17 mouse cellular contexts compared by ENCODE assay signal in the genomic region with DNA sequence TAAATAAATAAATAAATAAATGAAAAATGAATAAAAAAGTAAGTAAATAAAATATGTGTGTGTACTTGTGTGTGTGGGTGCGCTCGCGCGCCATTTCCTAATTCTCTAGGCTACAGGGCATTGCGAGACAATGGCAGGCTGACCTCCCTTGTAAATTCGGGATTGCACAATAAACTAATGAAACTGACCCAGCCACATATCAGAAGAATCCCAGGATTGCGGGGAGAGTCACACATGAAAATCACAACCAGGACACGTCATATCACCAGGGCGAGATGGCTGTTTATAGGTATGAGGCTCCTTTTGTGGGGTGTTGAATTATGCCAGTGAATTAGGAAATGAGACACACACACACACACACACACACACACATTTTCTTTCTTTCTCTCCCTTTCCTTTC. TPM values are rescaled to one million over a fixed set of nuclear protein-coding genes. Genes with fewer than 3 reads are reported as not detected.
"Had no signal": no experiment of that assay in that cellular context is flagged by ENCODE, and none has a peak within 500 bp of the region (broad histone marks: within the 10 kb centered on the region; RNA-seq: fewer than 3 reads in every experiment).

No protein-coding gene starts in this region.

- H3K4me2 ChIP-seq: limb, embryonic 13.5 days; liver, embryonic 11.5 days; lung, embryonic 14.5 days; midbrain, embryonic 13.5 days had no signal

- H3K4me3 ChIP-seq: limb, embryonic 10.5 days; limb, embryonic 13.5 days; midbrain, embryonic 13.5 days had no signal

- H3K36me3 ChIP-seq: limb, embryonic 10.5 days; limb, embryonic 13.5 days had no signal

- ATAC-seq: liver, postnatal 0 days; lung, postnatal 0 days; midbrain, embryonic 13.5 days had no signal

- DNase-seq: kidney, adult 18-20 months; kidney, adult 9 months; kidney, postnatal 14 days; kidney, postnatal 4 days; liver, postnatal 0 days; lung, embryonic 14.5 days; thymus, postnatal 25 days had no signal

- H3K27ac ChIP-seq: limb, embryonic 10.5 days; limb, embryonic 13.5 days; liver, embryonic 14.5 days; macrophage; midbrain, embryonic 13.5 days had no signal

- H3K9ac ChIP-seq: limb, embryonic 13.5 days; liver, embryonic 14.5 days; liver, postnatal 0 days; lung, embryonic 14.5 days; midbrain, embryonic 13.5 days had no signal

- H3K4me1 ChIP-seq: limb, embryonic 13.5 days had no signal

- H3K9me3 ChIP-seq: limb, embryonic 10.5 days; limb, embryonic 13.5 days; midbrain, embryonic 13.5 days had no signal

- H3K27me3 ChIP-seq: limb, embryonic 13.5 days; midbrain, embryonic 13.5 days had no signal

RNA-seq across cellular contexts. Expression of a gene that starts 25.6 kb away (rescaled TPM):
- polyA plus RNA-seq: macrophage; small intestine, adult 2 months; spleen, adult 2 months; thymus, postnatal 0 days had no signal

RNA-seq across cellular contexts. Expression of a gene that starts 43.9 kb away (rescaled TPM):
- polyA plus RNA-seq: small intestine, adult 2 months had no signal
